Mouse (Mus musculus) thymus, postnatal 10 days (tissue): Measurements from ENCODE around the gene Atcay.
"Not testable (repeated sequence)": the region's sequence is repeated elsewhere in the genome, so short reads cannot be mapped to it uniquely, and the experiment has no call there.

Experiments
- DNase-seq, 2 experiments: peaks; one replicate each; pipeline ENCODE4 v3.0.0; 2021; ENCODE audit warnings: low spot score in 2 of 2

Gene Atcay

DNA sequence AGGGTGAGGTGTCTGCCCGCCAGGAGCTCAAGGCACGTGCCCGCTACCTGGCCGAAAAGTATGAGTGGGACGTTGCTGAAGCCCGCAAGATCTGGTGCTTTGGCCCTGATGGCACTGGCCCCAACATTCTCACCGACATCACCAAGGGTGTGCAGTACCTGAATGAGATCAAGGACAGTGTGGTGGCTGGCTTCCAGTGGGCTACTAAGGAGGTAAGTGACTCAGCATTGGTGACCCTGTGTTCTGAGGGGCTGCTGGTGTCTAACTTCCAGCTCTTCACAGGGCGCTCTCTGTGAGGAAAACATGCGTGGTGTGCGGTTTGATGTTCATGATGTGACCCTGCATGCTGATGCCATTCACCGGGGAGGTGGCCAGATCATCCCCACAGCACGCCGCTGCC is 49.7 kb downstream of the Atcay start:
- no peak for DNase-seq

DNA sequence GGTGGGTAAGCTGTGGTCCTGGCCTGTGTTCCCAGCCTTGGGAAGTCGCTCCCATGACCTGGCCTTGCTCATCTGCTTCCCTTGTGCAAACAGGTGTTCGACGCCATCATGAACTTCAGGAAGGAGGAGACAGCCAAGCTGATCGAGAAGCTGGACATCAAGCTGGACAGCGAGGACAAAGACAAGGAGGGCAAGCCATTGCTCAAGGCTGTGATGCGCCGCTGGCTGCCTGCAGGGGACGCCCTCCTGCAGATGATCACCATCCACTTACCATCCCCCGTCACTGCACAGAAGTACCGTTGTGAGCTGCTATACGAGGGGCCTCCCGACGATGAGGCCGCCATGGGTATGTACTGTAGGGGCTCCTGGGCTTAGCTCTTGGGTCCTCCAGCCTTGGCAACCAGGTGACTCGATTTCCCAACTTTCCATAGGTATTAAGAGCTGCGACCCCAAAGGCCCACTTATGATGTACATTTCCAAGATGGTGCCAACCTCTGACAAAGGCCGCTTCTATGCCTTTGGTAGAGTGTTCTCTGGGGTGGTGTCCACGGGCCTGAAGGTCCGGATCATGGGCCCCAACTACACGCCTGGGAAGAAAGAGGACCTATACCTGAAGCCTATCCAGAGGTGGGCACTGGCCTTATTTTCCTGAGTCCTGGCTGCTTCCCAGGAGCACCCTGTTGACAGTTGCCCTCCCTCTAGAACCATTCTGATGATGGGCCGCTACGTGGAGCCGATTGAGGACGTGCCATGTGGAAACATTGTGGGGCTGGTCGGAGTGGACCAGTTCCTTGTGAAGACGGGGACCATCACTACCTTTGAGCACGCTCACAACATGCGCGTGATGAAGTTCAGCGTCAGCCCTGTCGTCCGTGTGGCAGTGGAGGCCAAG is 50.9 kb downstream of the Atcay start:
- no peak for DNase-seq

- no peak for DNase-seq
Measured at GRCm38 (mm10) chr10:81178927-81179326, 51.7 kb downstream of the Atcay start.

DNA sequence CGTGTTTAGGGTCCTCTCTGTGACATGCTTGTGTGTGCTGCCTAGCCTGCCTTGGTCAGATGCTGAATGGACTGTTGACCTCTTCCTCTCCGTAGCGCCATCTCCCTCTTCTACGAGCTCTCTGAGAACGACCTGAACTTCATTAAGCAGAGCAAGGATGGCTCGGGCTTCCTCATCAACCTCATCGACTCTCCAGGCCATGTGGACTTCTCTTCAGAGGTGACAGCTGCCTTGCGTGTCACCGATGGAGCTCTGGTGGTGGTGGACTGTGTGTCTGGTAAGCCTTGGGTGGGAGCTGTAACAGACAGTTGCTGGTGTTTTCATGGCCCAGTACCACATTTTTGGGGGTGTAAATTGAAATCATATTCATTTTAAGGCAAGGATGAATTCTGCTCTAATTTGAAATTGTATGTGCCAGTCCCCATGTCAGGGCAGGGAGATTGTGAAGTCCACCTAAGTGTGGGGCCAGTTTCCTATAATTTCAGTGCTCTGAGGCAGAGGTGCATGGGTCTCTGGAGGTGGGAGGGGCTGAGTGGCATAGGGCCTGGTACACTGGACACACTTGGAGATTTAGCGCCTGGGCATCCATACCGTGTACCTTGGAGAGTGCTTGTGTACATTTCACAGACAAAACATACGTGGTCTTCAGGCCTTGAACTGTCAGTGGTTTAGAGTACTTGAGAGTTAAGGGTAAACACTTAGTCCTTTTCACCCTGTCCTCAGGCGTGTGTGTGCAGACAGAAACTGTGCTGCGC is 52.5 kb downstream of the Atcay start:
- no peak for DNase-seq

DNA sequence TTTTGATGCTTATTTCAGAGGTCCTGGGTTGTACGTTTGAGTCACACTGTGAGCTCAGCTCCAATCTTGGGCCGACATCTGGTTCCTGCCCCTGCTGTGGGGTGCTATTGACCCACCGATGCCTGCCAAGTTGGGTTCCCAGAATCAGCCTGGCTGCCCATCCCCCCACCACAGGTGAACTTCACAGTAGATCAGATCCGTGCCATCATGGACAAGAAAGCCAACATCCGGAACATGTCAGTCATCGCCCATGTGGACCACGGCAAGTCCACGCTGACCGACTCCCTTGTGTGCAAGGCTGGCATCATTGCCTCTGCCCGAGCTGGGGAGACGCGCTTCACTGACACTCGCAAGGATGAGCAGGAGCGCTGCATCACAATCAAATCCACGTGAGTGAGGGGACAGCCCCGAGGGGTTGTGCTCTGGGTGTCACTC is 53.1 kb downstream of the Atcay start:
- no peak for DNase-seq

GRCm38 (mm10) chr10:81176466-81177271 is 54.0 kb downstream of the Atcay start, which contains the start of gene Eef2:
TSS of gene Eef2 (plus strand) at chr10:81176631.
- DNase-seq: peak; percentile 97 to 98

- DNase-seq: no peak
Measured at GRCm38 (mm10) chr10:81175936-81176465, 54.6 kb downstream of the Atcay start.

GRCm38 (mm10) chr10:81175345-81175701 is 55.3 kb downstream of the Atcay start:
- DNase-seq: not testable (repeated sequence)

DNA sequence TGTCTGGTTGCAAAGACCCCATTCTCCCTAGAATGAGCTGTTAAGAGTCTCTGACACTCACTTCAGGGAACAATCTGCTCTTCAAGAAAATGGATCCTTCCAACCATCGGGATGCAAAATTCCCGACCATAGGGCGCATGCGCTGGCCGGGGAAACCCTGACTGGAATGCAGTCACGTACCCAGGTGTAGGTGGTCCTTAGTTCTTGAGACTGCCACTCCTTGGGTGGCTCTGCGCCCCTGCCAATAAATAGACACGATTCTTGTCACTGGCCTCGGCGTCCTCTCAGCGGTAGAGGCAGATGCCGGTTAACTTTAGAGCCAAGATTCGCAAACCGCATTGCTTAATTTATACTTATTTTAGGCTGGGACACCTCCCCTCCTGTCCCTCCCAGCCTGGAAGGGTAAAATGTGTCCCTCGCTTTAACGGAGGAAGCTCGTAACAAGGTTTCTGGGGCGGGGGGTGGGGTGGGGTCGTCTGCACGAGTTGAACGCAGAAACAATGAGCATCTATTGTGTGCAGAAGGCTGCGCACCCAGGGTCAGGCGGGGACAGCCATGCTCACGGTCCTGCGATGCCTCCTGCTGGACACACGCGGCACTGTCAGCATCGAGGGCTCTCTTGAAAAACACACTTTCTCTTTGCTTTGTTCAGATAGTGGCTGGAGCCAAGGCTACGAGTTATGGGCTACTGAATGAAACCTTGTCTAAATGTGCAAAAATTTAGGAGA is 55.9 kb downstream of the Atcay start:
- peak; percentile 88 to 93 for DNase-seq

GRCm38 (mm10) chr10:81173132-81173531 is 57.5 kb downstream of the Atcay start:
- DNase-seq: peak; percentile 73 to 87

DNA sequence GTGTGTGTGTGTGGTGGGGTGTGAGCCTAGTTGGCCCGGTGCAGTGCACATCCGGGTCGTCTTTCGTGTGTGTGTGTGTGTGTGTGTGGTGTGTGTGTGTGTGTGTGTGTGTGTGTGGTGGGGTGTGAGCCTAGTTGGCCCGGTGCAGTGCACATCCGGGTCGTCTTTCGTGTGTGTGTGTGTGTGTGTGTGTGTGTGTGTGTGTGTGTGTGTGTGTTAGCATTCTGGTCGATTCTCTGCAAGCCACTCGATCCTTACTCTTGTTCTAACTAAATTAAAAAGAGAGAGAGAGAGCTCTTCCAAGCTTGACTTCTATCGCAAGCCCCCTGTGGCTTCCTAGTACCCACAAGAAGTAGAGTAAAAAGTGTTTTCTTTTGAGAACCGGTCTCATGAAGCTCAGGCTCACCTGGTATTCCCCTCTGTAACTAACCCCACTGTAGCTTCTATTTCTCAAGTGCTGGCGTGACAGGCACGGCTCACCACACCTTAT is 61.2 kb downstream of the Atcay start:
- DNase-seq: peak; percentile 42 to 43

DNA sequence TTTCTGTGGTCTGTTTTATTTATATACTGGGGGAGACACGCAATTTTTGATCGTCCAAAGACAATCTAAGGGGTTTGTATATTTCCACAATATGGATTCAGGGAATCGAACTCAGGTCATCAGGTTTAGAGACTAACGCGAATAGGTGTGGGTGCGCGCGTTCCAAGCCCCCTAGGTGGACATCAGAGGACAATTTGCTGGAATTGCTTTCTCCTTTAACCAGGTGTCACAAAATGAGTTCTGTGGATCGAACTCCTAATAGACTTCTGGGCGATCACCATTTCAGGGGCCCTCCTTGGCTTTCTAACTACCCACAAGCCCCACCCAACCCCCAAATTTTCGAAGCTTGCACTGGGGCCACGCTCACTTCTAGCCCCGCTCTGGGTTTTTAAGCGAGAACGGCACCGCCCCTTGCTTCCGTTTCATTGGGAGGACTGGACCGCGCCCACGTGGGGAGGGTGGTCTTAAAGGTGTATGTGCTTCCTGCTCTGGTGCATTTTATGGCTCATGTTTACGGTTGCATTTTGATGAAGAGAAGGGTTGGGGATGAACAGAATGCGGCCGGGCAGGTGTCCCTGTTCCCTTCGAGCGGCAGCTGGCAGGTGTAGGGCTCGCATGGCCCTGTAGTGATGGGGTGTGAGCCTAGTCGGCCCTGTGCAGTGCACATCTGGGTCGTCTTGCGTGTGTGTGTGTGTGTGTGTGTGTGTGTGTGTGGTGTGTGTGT is 62.0 kb downstream of the Atcay start:
- peak; percentile 86 to 87 for DNase-seq

GRCm38 (mm10) chr10:81168087-81168431 is 62.6 kb downstream of the Atcay start:
- DNase-seq: peak in 1 of 2 experiments; percentile 52

- DNase-seq: peak; percentile 100
Measured at GRCm38 (mm10) chr10:81167200-81168086, 63.2 kb downstream of the Atcay start, which contains the start of gene Pias4. TSS of gene Pias4 (minus strand) at chr10:81167923.

GRCm38 (mm10) chr10:81165118-81165517 is 65.5 kb downstream of the Atcay start:
- no peak for DNase-seq

GRCm38 (mm10) chr10:81162318-81162652 is 68.3 kb downstream of the Atcay start:
- no peak for DNase-seq

DNA sequence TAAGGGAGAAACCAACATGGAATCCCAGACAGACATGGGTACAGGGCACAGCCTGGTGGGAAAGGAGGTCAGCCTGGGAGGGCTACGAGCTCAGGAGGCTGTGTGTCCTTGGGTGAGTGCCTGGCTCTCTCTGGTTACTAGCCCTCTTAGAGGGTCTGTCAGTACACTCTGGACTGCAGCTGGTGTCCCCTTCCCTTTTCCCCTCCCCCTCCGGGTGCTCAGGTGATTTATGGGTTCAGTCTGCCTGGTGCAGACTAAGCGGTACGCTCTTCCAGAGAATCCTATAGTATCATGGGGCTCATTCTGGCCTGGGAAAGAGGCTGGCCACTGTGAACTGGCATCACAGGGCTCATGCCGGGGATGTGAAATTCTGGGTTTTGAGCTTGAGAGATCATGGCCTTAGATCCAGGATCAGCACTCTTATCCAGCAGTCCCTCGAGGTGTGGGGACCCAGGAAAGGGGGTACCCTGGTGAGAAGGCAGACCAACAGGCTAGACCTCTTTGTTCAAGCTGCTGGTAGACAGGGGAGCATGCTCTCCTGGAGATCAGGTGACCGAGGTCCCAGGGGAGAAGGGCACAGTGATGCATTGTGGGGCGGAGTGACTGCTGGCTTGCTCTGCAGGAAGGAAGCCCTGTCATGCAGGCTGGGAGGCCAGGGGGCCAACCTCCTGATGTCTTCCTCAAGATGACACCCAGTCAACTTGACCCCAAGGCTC is 68.9 kb downstream of the Atcay start:
- DNase-seq: no peak

DNA sequence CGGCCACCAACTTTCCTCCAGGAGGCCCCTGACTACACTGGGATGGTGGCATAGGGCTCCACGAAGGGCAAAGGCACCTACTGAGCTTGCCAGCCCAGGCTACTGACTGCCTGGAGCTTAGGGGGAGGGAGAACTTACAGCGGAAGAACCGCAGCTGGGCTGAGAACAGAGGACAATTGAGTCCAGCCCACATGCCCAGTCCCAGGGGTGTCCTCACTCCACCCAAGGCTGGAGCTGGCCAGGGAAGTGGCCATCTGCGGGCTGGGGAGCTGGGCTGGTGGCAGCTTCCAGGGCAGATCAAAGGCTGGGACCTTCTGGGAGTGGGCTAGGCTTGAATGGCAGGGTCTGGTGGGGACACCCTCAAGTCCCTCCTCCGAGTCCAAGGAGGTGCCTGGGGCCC is 75.9 kb downstream of the Atcay start:
- DNase-seq: no peak
